Mouse (Mus musculus): Measurements from ENCODE around the gene Ccer2.

DNA sequence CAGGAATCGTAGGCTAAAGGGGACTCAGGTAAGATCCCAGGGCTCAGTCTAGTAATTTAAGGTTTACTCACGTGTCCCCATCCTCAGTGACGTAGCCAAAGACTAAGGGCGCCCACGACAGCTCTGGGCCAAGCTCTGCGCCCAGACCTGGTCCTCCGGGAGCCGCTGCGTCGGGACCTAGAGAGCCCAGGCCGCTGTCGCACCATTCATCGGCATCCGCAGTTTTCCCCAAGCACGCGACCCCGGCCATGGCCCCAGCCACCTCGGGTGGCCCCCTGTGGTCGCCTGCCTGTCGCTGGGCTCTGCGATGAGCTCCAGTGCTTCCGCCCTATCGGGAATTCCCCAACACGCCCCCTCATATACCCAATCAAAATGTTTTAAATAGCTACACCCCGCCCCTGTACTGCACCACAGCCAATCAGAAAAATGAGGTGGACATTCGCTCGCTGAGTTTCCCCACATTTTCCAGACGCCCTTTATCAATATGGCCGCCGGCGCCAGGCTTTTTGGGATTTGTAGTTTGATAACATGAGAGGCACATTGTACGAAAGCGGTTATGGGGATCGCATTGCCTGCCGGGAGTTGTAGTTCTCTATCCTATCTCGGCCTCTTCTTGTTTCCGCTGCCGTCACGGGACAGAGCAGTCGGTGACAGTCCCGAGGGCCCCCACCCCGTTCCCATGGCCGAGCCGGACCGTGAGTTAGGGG is 10.4 kb downstream of the Ccer2 start, which contains the start of gene Sirt2:
- peak; percentile 50 for TF ChIP-seq POLR2A (IDR thresholded peaks at IDR 0.05; ENCODE audit: low read depth, low read length)
- no peak for TF ChIP-seq CTCF (IDR thresholded peaks at IDR 0.05; ENCODE audit: borderline replicate concordance, insufficient read depth, low read length)

Data from embryonic fibroblast, embryonic 13.5 days (primary cell).